Mouse (Mus musculus): ENCODE results near the gene Chga.

DNA sequence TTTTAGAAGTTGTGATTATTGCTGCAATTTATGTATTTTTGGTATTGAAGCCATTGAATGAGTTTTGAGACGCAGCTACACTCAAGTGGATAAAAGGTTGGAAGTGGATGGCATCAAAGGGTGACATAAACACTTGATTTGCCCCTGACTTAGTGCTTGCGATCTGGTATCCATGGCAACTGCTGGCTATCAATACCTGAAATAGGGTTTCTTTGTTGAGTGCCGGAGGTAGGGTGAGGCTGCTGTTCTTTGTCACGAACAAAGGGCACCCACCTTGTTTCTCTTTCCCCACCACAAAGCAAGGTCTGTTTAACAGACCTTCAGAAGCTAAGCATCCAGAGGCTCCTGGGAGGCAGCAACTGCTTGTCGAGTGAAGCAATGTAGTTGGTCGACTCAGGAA, 9.6 kb upstream of the Chga start:
- TF ChIP-seq CTCF (conservative IDR thresholded peaks at IDR 0.05; ENCODE audit: low read length) (no peak), NANOG (IDR thresholded peaks at IDR 0.05; ENCODE audit: borderline replicate concordance, low read length) (peak; percentile 47; the same call in 1 of the 2 replicates), POU5F1 (IDR thresholded peaks at IDR 0.05; ENCODE audit: borderline replicate concordance, low read length) (no peak)

Data from E14TG2a.4 (cell line).